Mouse (Mus musculus) liver, embryonic 13.5 days (tissue): Measurements from ENCODE around the gene Crybg2. TPM values are rescaled to one million over a fixed set of nuclear protein-coding genes. Genes with fewer than 3 reads are reported as not detected.

Source experiments
- ATAC-seq: fragments of 200-750 bp; cut with Nextera tagmentation; 2 replicates; pipeline ENCODE4 v1.8.0; 2017; ENCODE audit warnings: low read depth, mild to moderate bottlenecking, moderate number of reproducible peaks, moderate library complexity
- DNase-seq: peaks from one replicate; pipeline ENCODE4 v3.0.0; 2022
- H3K27ac ChIP-seq: fragments of 300-500 bp; sonication (generic); 2 replicates; pipeline ENCODE4 v1.5.1; 2015; ENCODE audit warnings: moderate library complexity, mild to moderate bottlenecking, inconsistent platforms
- H3K27me3 ChIP-seq: fragments of 300-500 bp; sonication (generic); 2 replicates; pipeline ENCODE4 v1.6.1; 2015; ENCODE audit warnings: mild to moderate bottlenecking, inconsistent platforms
- H3K36me3 ChIP-seq: fragments of 300-500 bp; sonication (generic); 2 replicates; pipeline ENCODE4 v1.6.1; 2015; ENCODE audit warnings: mild to moderate bottlenecking, inconsistent platforms
- H3K4me1 ChIP-seq: fragments of 300-500 bp; sonication (generic); replicated peaks from 2 replicates; pipeline ENCODE4 v1.6.1; 2015; ENCODE audit warnings: inconsistent platforms
- H3K4me2 ChIP-seq: fragments of 300-500 bp; sonication (generic); 2 replicates; pipeline ENCODE4 v1.6.1; 2015; ENCODE audit warnings: inconsistent platforms, mild to moderate bottlenecking, moderate library complexity
- H3K4me3 ChIP-seq: fragments of 300-500 bp; sonication (generic); replicated peaks from 2 replicates; pipeline ENCODE4 v1.5.1; 2015; ENCODE audit warnings: mild to moderate bottlenecking, inconsistent platforms
- H3K9ac ChIP-seq: fragments of 300-500 bp; sonication (generic); 2 replicates; pipeline ENCODE4 v1.6.1; 2015; ENCODE audit warnings: mild to moderate bottlenecking, inconsistent platforms
- H3K9me3 ChIP-seq: fragments of 300-500 bp; sonication (generic); replicated peaks from 2 replicates; pipeline ENCODE4 v1.6.1; 2016; ENCODE audit warnings: inconsistent platforms
- WGBS: fragments of 180-500 bp; shearing (Covaris S2); methylation state at CpG from one replicate; pipeline ENCODE4 v1.1.7; 2015; ENCODE audit not compliant: insufficient replicate concordance; 5-methylcytosine and 5-hydroxymethylcytosine counted together
- polyA plus RNA-seq: library from polyadenylated mRNA; unstranded; fragments of >200 nt; fragmentation: Nextera tagmentation; extraction: Ambion mirVana; gene quantifications from 2 replicates; pipeline ENCODE4 v1.2.1, GENCODE M21; 2015

Gene Crybg2
- 0.22 and 0.25 TPM in 2 replicates for polyA plus RNA-seq

DNA sequence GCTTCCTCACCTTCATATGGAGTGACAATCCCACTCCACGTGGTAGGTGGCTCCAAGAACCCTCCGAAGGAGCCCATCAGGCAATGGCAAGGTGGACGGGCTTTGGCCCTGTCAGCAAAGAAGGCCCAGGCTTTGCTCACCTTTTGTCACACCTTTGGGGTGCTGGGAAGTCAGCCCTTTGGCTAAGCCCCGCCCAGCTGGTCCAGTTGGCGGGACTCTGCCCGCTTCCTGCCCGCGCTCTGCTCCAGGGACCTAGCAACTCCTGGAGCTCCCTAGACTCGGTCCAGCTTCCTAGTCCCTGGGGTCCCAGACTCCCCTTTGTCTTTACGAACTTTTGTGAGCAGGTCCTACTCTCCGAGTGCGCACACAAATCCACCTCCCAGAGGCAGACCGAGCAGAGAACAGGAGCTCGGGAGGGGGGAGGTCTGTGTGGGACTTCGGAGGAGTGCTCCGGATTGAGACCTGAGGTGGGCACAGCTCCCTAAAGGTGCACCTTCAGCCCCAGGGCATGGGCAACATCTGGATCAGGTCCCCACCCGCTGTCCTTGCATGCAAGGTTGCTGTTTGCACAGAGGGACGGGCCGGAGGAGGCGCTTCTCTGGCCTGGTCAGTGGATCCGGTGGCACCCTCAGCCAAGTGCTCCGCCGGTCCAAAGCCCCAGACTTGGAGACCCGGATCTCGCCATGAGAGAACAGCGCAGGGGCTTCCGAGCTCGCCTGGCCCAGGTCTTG, at the start of gene Crybg2:
Gene Crybg2 (plus strand): TSS at position 681 of the 731 bp plus-strand sequence.
- Histone ChIP-seq H3K27me3 (peaks cover 31% of the 10 kb centered on the region), H3K9ac (no peak within 1 kb of the TSS), H3K9me3 (no peaks in the 10 kb centered on the region), H3K4me2 (peak within 1 kb of the TSS; percentile 15; the same call in 1 of the 2 replicates), H3K36me3 (no peaks in the 10 kb centered on the region), H3K27ac (no peak within 1 kb of the TSS), H3K4me3 (no peak within 1 kb of the TSS), H3K4me1 (peaks cover 26% of the 10 kb centered on the region)
- WGBS, result 55% methylated on average over 28 of the region's 28 CpGs
- DNase-seq, result no peak
- no peak for ATAC-seq

DNA sequence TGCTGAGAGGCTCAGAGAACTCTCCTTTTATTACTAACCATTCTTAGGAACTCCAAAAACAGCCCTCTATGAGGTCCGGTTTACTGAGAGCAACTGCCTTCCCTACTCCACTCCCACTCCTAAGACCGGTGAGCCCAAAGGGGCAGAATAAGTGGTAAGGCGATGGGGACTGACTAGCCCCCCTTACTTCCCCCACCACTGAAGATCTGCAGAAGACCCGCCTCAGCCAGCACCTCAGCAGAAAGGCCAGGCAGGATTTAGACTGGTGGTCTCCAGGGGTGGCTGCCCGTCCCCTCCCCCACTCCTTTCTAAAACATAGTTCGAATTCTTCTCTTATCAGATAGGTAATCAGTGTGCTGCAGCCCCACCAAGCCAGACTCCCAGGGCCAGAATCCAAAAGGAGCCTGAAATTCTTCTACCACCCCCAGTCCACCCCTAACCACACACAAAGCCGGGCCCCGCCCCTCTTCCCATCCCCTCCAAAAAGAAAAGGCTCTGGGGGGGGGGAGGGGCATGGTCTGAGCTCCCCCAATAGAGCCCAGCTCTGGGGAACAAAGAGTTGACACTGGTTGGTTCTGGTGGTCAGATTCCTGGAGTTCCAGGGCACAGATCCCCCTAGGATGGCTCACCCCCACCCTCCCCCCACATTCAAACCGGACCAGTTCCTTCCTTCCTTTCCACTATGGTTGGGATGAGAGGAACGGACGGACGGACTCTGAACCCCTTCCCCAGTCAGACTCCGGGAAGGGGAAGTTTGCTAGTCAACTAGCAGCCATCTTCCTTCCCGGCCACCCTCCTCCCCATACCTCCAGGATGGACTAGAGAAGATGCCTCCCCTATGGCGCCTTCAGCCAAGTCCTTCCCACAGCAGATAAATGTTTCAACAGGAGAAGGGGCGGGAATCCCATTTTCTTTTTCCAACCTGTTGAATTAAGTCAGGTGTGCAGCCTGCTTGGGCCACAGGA, 48.9 kb upstream of the Crybg2 start:
- H3K4me2 ChIP-seq, result peak overlapping the region; percentile 14; the same call in 1 of the 2 replicates
- ATAC-seq, result 0 out of 2 replicates have a peak, but pooled peaks have one; percentile 15
- no peaks in the 10 kb centered on the region for H3K9me3 ChIP-seq
- peaks cover 18% of the 10 kb centered on the region for H3K27me3 ChIP-seq
- no peak overlapping the region for H3K4me3 ChIP-seq
- H3K36me3 ChIP-seq, result no peaks in the 10 kb centered on the region
- H3K9ac ChIP-seq, result no peak overlapping the region
- WGBS, result 9% methylated on average over 16 of the region's 16 CpGs
- no peak for DNase-seq
- H3K4me1 ChIP-seq, result peaks cover 18% of the 10 kb centered on the region
- H3K27ac ChIP-seq, result no peak overlapping the region

DNA sequence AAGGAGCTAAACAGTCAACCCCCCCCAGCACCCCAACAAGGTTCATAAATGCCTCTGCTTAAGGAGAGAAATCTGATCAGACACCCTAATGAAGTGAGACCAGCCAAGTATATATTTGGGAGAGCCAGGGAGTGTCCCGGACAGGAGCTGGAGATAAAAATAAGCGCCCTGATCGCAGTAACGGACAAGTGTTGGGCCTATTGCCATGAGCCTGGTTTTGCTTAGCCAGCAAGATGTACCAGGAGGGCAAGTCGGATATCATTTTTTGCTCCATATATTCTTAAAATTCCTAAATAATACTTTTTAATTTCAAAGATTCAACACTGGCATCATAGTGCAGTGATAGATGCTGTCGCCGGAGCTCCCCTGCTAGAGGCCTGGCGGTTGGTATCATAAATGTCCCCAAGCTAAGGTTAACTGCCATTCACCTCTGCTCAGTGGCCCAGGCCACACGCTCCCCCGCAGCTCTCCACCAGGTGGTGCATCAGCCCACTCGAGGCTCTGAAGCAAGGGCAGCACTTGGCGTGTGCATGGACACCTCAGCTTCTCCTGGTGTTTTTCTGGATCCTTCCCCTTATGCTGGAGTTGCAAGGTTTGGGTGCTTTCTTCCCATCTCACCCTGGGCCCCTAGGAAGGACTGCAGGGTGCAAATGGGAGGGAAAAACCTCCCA, 47.6 kb upstream of the Crybg2 start:
- Histone ChIP-seq H3K27ac (no peak overlapping the region), H3K9ac (no peak overlapping the region), H3K4me1 (peaks cover 18% of the 10 kb centered on the region), H3K9me3 (no peaks in the 10 kb centered on the region), H3K27me3 (peaks cover 31% of the 10 kb centered on the region), H3K36me3 (no peaks in the 10 kb centered on the region), H3K4me3 (no peak overlapping the region), H3K4me2 (no peak overlapping the region)
- DNase-seq (no peak), ATAC-seq (no peak)
- WGBS, result 50% methylated on average over 12 of the region's 12 CpGs

DNA sequence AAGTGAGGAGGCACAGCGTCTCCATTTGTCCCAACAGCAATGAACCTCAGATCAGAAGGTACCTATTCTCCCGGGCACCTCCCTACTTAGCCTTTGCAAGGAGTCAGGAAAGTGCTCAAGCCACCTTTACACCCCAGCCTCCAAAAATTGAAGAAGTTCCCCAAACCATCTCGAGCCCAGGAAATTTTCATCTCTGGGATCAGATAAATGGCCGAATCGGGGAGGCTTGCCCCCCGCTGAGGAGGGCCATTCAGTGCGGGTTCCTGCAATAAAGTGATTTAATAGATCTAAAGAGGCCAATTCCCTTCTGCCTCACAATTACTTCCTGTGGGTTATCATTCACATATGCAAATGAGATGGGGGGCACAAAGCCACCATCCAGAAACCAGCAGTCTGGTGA, 44.4 kb upstream of the Crybg2 start:
- no peak overlapping the region for H3K9ac ChIP-seq
- H3K4me3 ChIP-seq, result no peak overlapping the region
- H3K36me3 ChIP-seq, result no peaks in the 10 kb centered on the region
- no peaks in the 10 kb centered on the region for H3K9me3 ChIP-seq
- H3K4me2 ChIP-seq, result peak overlapping the region; percentile 49; the same call in 1 of the 2 replicates
- WGBS, result 22% methylated on average over 7 of the region's 7 CpGs
- no peak for DNase-seq
- H3K27me3 ChIP-seq, result peaks cover 62% of the 10 kb centered on the region
- H3K27ac ChIP-seq, result no peak overlapping the region
- ATAC-seq, result no peak
- peaks cover 19% of the 10 kb centered on the region for H3K4me1 ChIP-seq

DNA sequence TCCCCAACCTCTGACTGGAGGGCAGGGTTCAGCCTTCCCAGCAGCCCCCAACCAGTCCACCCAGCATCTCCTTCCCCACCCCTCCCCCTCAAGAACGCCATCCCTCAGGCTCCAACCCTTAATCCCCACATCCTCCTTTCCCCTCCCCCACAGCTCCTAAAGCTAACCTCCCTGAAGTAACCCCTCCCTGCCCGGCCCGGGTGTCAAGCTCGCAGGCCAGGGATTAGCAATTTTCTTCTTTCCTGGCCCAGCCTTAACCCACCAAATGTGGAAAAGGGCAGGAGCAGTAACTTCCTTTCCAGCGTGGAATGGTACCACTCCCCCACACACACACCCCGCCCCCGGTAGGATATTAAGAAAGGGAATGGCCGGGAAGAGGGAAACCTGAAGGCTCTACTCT, 43.8 kb upstream of the Crybg2 start:
- H3K9ac ChIP-seq, result no peak overlapping the region

DNA sequence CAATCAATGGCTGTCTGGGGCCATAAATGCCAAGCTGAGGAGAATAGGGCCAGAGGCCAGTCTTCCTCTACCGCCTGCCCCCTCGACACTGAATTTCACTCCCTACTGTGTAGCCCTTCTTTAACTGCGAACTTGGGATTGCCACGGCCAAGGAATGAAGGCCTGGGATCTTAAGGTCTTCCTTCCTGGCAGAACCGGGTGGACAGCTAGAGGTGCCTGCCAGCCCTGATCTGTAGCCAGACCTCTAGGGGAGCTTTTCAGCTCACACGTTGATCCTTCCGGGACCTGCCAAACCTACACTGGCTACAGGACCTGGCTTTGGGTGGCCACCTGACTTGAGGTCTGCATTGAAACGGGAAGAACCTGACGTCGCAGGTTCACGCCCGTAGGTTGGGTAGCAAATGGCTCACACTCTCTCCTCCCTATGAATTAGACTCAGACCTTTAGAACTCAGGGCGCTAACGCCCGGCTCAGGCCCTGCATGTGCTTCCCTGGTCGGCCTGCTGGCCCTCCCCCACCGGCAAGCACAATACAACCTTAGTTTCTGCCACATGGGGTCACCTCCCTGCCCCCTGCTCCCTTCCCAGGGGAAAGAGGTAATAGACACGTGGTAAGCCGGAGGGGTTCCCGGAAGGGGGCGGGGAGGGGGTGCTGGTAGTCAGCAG, 43.3 kb upstream of the Crybg2 start:
- ATAC-seq (peak; percentile 22; the same call in 1 of the 2 replicates), DNase-seq (no peak)
- no peaks in the 10 kb centered on the region for H3K9me3 ChIP-seq
- H3K27me3 ChIP-seq, result peaks cover 67% of the 10 kb centered on the region
- H3K4me3 ChIP-seq, result peak overlapping the region; percentile 41
- peaks cover 8% of the 10 kb centered on the region for H3K4me1 ChIP-seq
- H3K36me3 ChIP-seq, result no peaks in the 10 kb centered on the region
- peak overlapping the region; percentile 49 for H3K4me2 ChIP-seq
- 6% methylated on average over 21 of the region's 21 CpGs for WGBS
- H3K9ac ChIP-seq, result peak overlapping the region; percentile 23; the same call in 1 of the 2 replicates
- peak overlapping the region; percentile 25; the same call in 1 of the 2 replicates for H3K27ac ChIP-seq

More for the DNA sequence above, 43.8 kb upstream of the Crybg2 start:
- Histone ChIP-seq H3K27ac (no peak overlapping the region), H3K36me3 (no peaks in the 10 kb centered on the region), H3K4me2 (peak overlapping the region; percentile 49), H3K4me1 (peaks cover 14% of the 10 kb centered on the region), H3K27me3 (peaks cover 66% of the 10 kb centered on the region), H3K4me3 (peak overlapping the region; percentile 41; the same call in 1 of the 2 replicates), H3K9me3 (no peaks in the 10 kb centered on the region)
- ATAC-seq, result no peak
- 6% methylated on average over 8 of the region's 8 CpGs for WGBS
- DNase-seq, result no peak

DNA sequence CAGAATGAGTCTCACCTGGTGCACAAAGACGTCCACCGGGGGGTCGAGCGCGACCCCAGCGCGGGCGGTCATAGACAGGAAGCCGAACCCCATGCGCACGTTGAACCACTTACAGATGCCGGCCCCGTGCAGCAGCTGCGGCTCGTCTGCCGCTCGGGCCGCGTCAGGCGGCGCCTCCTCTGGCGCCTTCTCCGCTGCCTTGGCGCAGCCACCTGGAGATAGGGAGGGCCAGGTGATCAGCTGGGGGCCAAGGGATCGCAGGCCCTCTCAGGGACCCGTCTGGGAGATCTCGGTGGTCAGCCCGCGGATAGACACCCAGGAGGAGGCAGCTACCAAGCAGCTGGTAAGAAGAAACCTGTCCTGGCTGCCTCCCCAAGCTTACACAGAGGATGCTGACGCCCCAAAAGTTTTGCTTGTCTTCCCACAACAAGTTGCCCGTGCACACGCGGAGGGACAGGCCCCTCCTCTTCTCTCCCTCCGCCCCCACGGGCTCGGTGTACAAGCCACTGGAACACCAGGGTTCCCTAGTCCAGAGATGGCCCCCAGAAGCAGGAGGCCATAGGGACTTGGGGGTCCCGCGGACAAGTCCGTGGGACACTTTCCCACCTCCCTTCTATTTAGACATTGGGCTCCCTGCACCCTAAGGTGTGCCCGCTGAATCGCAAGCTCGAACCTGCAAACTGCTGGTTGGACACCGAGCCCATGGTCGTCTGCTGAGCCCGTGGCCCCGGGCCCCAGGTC, 42.4 kb upstream of the Crybg2 start:
- under 1% methylated on average over 46 of the region's 46 CpGs for WGBS
- Histone ChIP-seq H3K27me3 (peaks cover 67% of the 10 kb centered on the region), H3K27ac (peak overlapping the region; percentile 25), H3K4me2 (peak overlapping the region; percentile 49), H3K4me1 (peaks cover 4% of the 10 kb centered on the region), H3K36me3 (no peaks in the 10 kb centered on the region), H3K9ac (peak overlapping the region; percentile 13; the same call in 1 of the 2 replicates), H3K4me3 (peak overlapping the region; percentile 41), H3K9me3 (no peaks in the 10 kb centered on the region)
- DNase-seq (no peak), ATAC-seq (no peak)

DNA sequence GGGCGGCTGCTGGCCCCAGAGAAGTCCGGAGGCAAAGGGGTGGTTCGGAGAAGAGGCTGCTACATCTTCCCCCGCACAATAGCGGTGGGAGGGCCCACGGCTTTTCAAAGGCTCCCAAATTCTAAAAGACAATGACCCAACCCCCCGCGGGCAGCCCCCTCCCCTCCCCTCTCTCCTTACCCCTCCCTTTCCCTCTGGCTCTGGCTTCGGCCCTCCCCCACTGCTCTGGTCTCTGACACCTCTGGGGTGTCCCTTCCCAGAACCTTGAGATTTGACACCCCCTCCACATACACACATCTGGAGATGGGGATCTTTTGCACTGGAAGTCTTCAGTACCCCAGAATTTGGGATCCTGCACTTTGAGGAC, 41.9 kb upstream of the Crybg2 start, which contains the start of gene Lin28a:
Gene Lin28a (minus strand): TSS at position 63 of the 367 bp plus-strand sequence.
- DNase-seq, result no peak
- Histone ChIP-seq H3K4me1 (peaks cover 4% of the 10 kb centered on the region), H3K27me3 (peaks cover 67% of the 10 kb centered on the region), H3K36me3 (no peaks in the 10 kb centered on the region), H3K4me3 (peak within 1 kb of the TSS; percentile 41), H3K9me3 (no peaks in the 10 kb centered on the region), H3K4me2 (peak within 1 kb of the TSS; percentile 49), H3K27ac (peak within 1 kb of the TSS; percentile 66), H3K9ac (peak within 1 kb of the TSS; percentile 23; the same call in 1 of the 2 replicates)
- under 1% methylated on average over 9 of the region's 9 CpGs for WGBS
- ATAC-seq, result no peak

DNA sequence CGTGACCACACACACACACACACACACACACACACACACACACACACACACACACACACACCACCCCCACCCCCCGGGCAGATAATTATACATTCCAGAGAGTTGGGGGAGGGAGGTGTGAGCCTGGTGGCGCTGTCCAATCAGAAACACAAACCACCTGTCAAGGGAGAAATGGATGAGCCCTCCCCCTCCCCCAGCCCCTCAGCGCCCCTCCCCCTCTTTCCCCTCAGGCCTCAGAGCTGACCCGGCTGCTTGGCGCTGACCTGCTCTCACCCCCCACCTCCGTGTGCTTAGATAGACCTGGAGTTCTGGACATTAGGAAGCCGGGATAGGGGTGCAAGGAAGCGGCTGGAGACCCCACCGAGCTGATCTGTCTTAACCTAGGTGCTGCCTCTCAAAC, 41.4 kb upstream of the Crybg2 start:
- no peak for DNase-seq
- H3K9me3 ChIP-seq, result no peaks in the 10 kb centered on the region
- peaks cover 67% of the 10 kb centered on the region for H3K27me3 ChIP-seq
- WGBS, result 3% methylated on average over 9 of the region's 10 CpGs
- no peak overlapping the region for H3K9ac ChIP-seq
- peaks cover 4% of the 10 kb centered on the region for H3K4me1 ChIP-seq
- ATAC-seq, result peak; percentile 54
- peak overlapping the region; percentile 49 for H3K4me2 ChIP-seq
- H3K36me3 ChIP-seq, result no peaks in the 10 kb centered on the region
- peak overlapping the region; percentile 66 for H3K27ac ChIP-seq
- H3K4me3 ChIP-seq, result 0 out of 2 replicates have a peak overlapping the region, but pooled peaks have one; percentile 9
